Mouse (Mus musculus) heart, embryonic 12.5 days (tissue): ENCODE data around the gene Igfbp3. TPM values are rescaled to one million over a fixed set of nuclear protein-coding genes. Genes with fewer than 3 reads are reported as not detected.
A peak's percentile ranks its signal among the peaks of the same experiment; 100 is the strongest.

ENCODE experiments used
- ATAC-seq: fragments of 200-750 bp; cut with Nextera tagmentation; 2 replicates; pipeline ENCODE4 v1.8.0; 2017; ENCODE audit warnings: moderate TSS enrichment, moderate library complexity; ENCODE audit not compliant: insufficient number of reproducible peaks, low FRiP score
- H3K27ac ChIP-seq: fragments of 300-500 bp; sonication (generic); 2 replicates; pipeline ENCODE4 v1.5.1; 2016; ENCODE audit warnings: mild to moderate bottlenecking, moderate library complexity; ENCODE audit not compliant: poor library complexity, severe bottlenecking
- H3K27me3 ChIP-seq: fragments of 300-500 bp; sonication (generic); replicated peaks from 2 replicates; pipeline ENCODE4 v1.6.1; 2016; ENCODE audit warnings: mild to moderate bottlenecking, moderate library complexity
- H3K36me3 ChIP-seq: fragments of 300-500 bp; sonication (generic); 2 replicates; pipeline ENCODE4 v1.6.1; 2016; ENCODE audit warnings: mild to moderate bottlenecking, moderate library complexity
- H3K4me1 ChIP-seq: fragments of 300-500 bp; sonication (generic); replicated peaks from 2 replicates; pipeline ENCODE4 v1.6.1; 2016; ENCODE audit warnings: mild to moderate bottlenecking
- H3K4me2 ChIP-seq: fragments of 300-500 bp; sonication (generic); 2 replicates; pipeline ENCODE4 v1.6.1; 2016; ENCODE audit warnings: mild to moderate bottlenecking, moderate library complexity
- H3K4me3 ChIP-seq: fragments of 300-500 bp; sonication (generic); 2 replicates; pipeline ENCODE4 v1.5.1; 2016; ENCODE audit warnings: mild to moderate bottlenecking
- H3K9ac ChIP-seq: fragments of 300-500 bp; sonication (generic); 2 replicates; pipeline ENCODE4 v1.6.1; 2016; ENCODE audit warnings: mild to moderate bottlenecking, moderate library complexity
- H3K9me3 ChIP-seq: fragments of 300-500 bp; sonication (generic); replicated peaks from 2 replicates; pipeline ENCODE4 v1.6.1; 2016; ENCODE audit warnings: mild to moderate bottlenecking, moderate library complexity
- WGBS: fragments of 180-500 bp; shearing (Covaris S2); methylation state at CpG from one replicate; pipeline ENCODE4 v1.1.7; 2016; 5-methylcytosine and 5-hydroxymethylcytosine counted together
- polyA plus RNA-seq: library from polyadenylated mRNA; unstranded; fragments of >200 nt; fragmentation: Nextera tagmentation; extraction: Ambion mirVana; gene quantifications from 2 replicates; pipeline ENCODE4 v1.2.1, GENCODE M21; 2016

Gene Igfbp3
- polyA plus RNA-seq, 1 experiment from 2014 or later, result 24.4 TPM

- no peaks in the 10 kb centered on the region for H3K36me3 ChIP-seq
- H3K4me2 ChIP-seq, result no peak overlapping the region
- ATAC-seq, result no peak
- WGBS, result 88% methylated on average over 10 of the region's 10 CpGs
- H3K9ac ChIP-seq, result no peak overlapping the region
- H3K27ac ChIP-seq, result no peak overlapping the region
- no peaks in the 10 kb centered on the region; the same call in none of the 2 replicates for H3K27me3 ChIP-seq
- peaks cover 17% of the 10 kb centered on the region; the same call in 1 of the 2 replicates for H3K4me1 ChIP-seq
- no peak overlapping the region for H3K4me3 ChIP-seq
- 0 out of 2 replicates have a peak, but pooled peaks cover 3% of the 10 kb centered on the region for H3K9me3 ChIP-seq
Measured at GRCm38 (mm10) chr11:7194432-7195311, 19.1 kb downstream of the Igfbp3 start.

GRCm38 (mm10) chr11:7193134-7193533, 20.6 kb downstream of the Igfbp3 start:
- Histone ChIP-seq H3K36me3 (no peaks in the 10 kb centered on the region), H3K27ac (no peak overlapping the region), H3K4me1 (peaks cover 14% of the 10 kb centered on the region; the same call in 1 of the 2 replicates), H3K9ac (no peak overlapping the region), H3K4me3 (no peak overlapping the region), H3K4me2 (no peak overlapping the region), H3K27me3 (peaks cover 4% of the 10 kb centered on the region; the same call in 1 of the 2 replicates), H3K9me3 (0 out of 2 replicates have a peak, but pooled peaks cover 3% of the 10 kb centered on the region)
- no peak for ATAC-seq
- WGBS, result 60% methylated on average over 9 of the region's 9 CpGs

- peaks cover 14% of the 10 kb centered on the region; the same call in 1 of the 2 replicates for H3K4me1 ChIP-seq
- no peaks in the 10 kb centered on the region for H3K36me3 ChIP-seq
- no peak overlapping the region for H3K4me3 ChIP-seq
- ATAC-seq, result peak; percentile 34
- H3K4me2 ChIP-seq, result no peak overlapping the region
- WGBS, result 34% methylated on average over 6 of the region's 6 CpGs
- 0 out of 2 replicates have a peak, but pooled peaks cover 3% of the 10 kb centered on the region for H3K9me3 ChIP-seq
- H3K9ac ChIP-seq, result no peak overlapping the region
- H3K27me3 ChIP-seq, result peaks cover 6% of the 10 kb centered on the region; the same call in 1 of the 2 replicates
- H3K27ac ChIP-seq, result no peak overlapping the region
Measured at GRCm38 (mm10) chr11:7192710-7193109, 21.0 kb downstream of the Igfbp3 start.

- ATAC-seq, result no peak
- peaks cover 23% of the 10 kb centered on the region for H3K4me1 ChIP-seq
- no peak within 1 kb of the TSS for H3K4me2 ChIP-seq
- H3K27me3 ChIP-seq, result peaks cover 6% of the 10 kb centered on the region; the same call in 1 of the 2 replicates
- no peaks in the 10 kb centered on the region for H3K36me3 ChIP-seq
- no peak within 1 kb of the TSS for H3K27ac ChIP-seq
- H3K4me3 ChIP-seq, result no peak within 1 kb of the TSS
- H3K9ac ChIP-seq, result no peak within 1 kb of the TSS
- no peaks in the 10 kb centered on the region for H3K9me3 ChIP-seq
- 86% methylated on average over 13 of the region's 13 CpGs for WGBS
Measured at GRCm38 (mm10) chr11:7188469-7188868, 25.3 kb downstream of the Igfbp3 start, which contains the start of gene Gm11985. TSS of gene Gm11985 (minus strand) at chr11:7188569.

GRCm38 (mm10) chr11:7187472-7187871, 26.3 kb downstream of the Igfbp3 start:
- 63% methylated on average over 8 of the region's 8 CpGs for WGBS
- H3K4me1 ChIP-seq, result peaks cover 14% of the 10 kb centered on the region
- H3K4me3 ChIP-seq, result no peak overlapping the region
- no peak overlapping the region for H3K27ac ChIP-seq
- ATAC-seq, result no peak
- no peak overlapping the region for H3K9ac ChIP-seq
- no peak overlapping the region for H3K4me2 ChIP-seq
- no peaks in the 10 kb centered on the region for H3K9me3 ChIP-seq
- no peaks in the 10 kb centered on the region for H3K36me3 ChIP-seq
- peaks cover 6% of the 10 kb centered on the region; the same call in 1 of the 2 replicates for H3K27me3 ChIP-seq

- Histone ChIP-seq H3K9me3 (no peaks in the 10 kb centered on the region), H3K9ac (no peak overlapping the region), H3K4me3 (no peak overlapping the region), H3K36me3 (no peaks in the 10 kb centered on the region), H3K4me1 (peaks cover 10% of the 10 kb centered on the region), H3K27me3 (0 out of 2 replicates have a peak, but pooled peaks cover 6% of the 10 kb centered on the region), H3K27ac (no peak overlapping the region), H3K4me2 (no peak overlapping the region)
- WGBS, result 31% methylated on average over 1 of the region's 1 CpGs
- no peak for ATAC-seq
Measured at GRCm38 (mm10) chr11:7184420-7184819, 29.3 kb downstream of the Igfbp3 start.

- ATAC-seq, result no peak
- Histone ChIP-seq H3K4me2 (no peak overlapping the region), H3K36me3 (no peaks in the 10 kb centered on the region), H3K27me3 (no peaks in the 10 kb centered on the region), H3K9ac (no peak overlapping the region), H3K4me3 (no peak overlapping the region), H3K9me3 (no peaks in the 10 kb centered on the region), H3K27ac (no peak overlapping the region), H3K4me1 (peaks cover 10% of the 10 kb centered on the region)
- 52% methylated on average over 8 of the region's 8 CpGs for WGBS
Measured at GRCm38 (mm10) chr11:7182409-7183042, 31.2 kb downstream of the Igfbp3 start.

- H3K9me3 ChIP-seq, result no peaks in the 10 kb centered on the region
- no peak for ATAC-seq
- H3K36me3 ChIP-seq, result no peaks in the 10 kb centered on the region
- H3K4me1 ChIP-seq, result no peaks in the 10 kb centered on the region
- H3K27ac ChIP-seq, result no peak overlapping the region
- H3K4me3 ChIP-seq, result no peak overlapping the region
- H3K4me2 ChIP-seq, result no peak overlapping the region
- no peaks in the 10 kb centered on the region for H3K27me3 ChIP-seq
- no peak overlapping the region for H3K9ac ChIP-seq
- WGBS, result 71% methylated on average over 2 of the region's 2 CpGs
Measured at GRCm38 (mm10) chr11:7179276-7179675, 34.4 kb downstream of the Igfbp3 start.

GRCm38 (mm10) chr11:7178724-7179123, 35.0 kb downstream of the Igfbp3 start:
- Histone ChIP-seq H3K4me3 (no peak overlapping the region), H3K36me3 (no peaks in the 10 kb centered on the region), H3K27ac (no peak overlapping the region), H3K4me2 (no peak overlapping the region), H3K9me3 (no peaks in the 10 kb centered on the region), H3K4me1 (no peaks in the 10 kb centered on the region), H3K9ac (no peak overlapping the region), H3K27me3 (no peaks in the 10 kb centered on the region)
- 52% methylated on average over 4 of the region's 4 CpGs for WGBS
- ATAC-seq, result no peak

GRCm38 (mm10) chr11:7173664-7174063, 40.1 kb downstream of the Igfbp3 start:
- Histone ChIP-seq H3K4me3 (no peak overlapping the region), H3K27ac (no peak overlapping the region), H3K9ac (no peak overlapping the region), H3K36me3 (0 out of 2 replicates have a peak, but pooled peaks cover 7% of the 10 kb centered on the region), H3K27me3 (no peaks in the 10 kb centered on the region), H3K4me1 (no peaks in the 10 kb centered on the region), H3K4me2 (no peak overlapping the region), H3K9me3 (no peaks in the 10 kb centered on the region)
- 83% methylated on average over 6 of the region's 6 CpGs for WGBS
- ATAC-seq, result no peak

GRCm38 (mm10) chr11:7169645-7170044, 44.1 kb downstream of the Igfbp3 start:
- Histone ChIP-seq H3K4me1 (no peaks in the 10 kb centered on the region), H3K9me3 (no peaks in the 10 kb centered on the region), H3K27me3 (no peaks in the 10 kb centered on the region), H3K4me2 (no peak overlapping the region), H3K27ac (no peak overlapping the region), H3K36me3 (0 out of 2 replicates have a peak, but pooled peaks cover 7% of the 10 kb centered on the region), H3K9ac (no peak overlapping the region), H3K4me3 (no peak overlapping the region)
- 89% methylated on average over 1 of the region's 1 CpGs for WGBS
- no peak for ATAC-seq
